Mouse (Mus musculus): Measurements from ENCODE around the gene Socs7.

GRCm38 (mm10) chr11:97445999-97446511 lies 83.7 kb downstream of the Socs7 start:
- no peak for TF ChIP-seq CTCF (IDR thresholded peaks at IDR 0.05; ENCODE audit: extremely low read depth, insufficient read length, insufficient replicate concordance, low read depth, low read length)
- TF ChIP-seq POLR2A (IDR thresholded peaks at IDR 0.05; ENCODE audit: low read depth, low read length): no peak
